Mouse (Mus musculus): Measurements from ENCODE around the gene Nr2f1. TPM values are rescaled to one million over a fixed set of nuclear protein-coding genes. Genes with fewer than 3 reads are reported as not detected.

The Nr2f1 gene
- total RNA-seq, 2 experiments from 2014 or later = 133 to 142 TPM

DNA sequence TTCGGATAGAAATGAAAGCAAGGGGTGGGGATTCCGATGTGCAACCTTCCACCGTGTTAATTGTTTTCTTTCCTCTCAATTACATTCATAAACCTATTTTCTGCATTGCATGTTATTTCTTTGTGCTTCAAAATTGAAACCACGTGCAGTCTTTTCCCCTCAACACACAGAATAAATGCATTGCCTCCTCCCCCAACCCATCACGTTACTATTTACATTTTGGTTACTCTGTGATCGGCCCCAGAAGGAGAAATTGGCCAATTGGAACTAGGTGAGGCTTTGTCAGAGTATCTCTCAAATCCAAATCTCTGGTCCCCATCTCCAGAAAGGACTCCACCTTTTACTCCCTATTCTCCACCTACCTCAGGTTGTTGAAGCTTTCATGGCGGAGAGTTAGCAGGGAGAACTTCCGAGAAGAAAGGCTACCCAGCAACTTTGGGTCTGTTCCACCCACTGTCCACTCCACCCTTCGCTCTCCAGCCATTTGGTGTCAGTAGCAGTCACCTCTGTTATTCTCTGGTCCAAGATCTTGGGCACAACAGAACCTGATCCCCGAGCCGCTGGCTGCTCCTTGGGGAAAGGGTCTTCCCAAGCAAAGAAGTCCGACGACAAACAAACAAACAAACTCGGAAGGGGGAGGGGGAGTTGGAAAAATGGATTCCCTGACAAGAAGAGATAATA, 14.6 kb downstream of the Nr2f1 start:
- intact Hi-C loops (cut with DNase I) = loop anchor here (5.0 to 10.0 kb wide), 2 partner anchors 1050 to 1138 kb away; partner anchors contain the start of genes 2210408I21Rik and Slf1
- DNase-seq (ENCODE audit: low spot score in 2 of 2) = no peak

DNA sequence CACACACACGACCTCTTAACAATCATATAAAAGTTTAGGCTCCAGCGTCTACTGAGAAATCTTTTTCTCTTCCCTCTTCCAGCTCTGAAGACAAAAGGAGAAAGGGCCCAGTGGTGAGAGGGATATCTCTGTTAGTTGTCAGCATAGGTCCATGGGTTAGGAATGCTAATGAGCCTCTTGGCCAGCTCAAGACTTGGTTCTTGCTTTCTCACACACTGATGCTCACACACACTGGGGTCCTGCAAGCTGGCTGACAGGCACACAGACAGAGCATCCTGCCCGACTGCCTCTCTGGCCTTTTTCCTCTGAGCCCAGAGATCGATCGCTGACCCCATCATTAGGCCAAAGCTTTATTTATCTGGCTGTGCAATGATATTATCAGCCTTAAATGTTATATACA, 15.6 kb downstream of the Nr2f1 start:
- intact Hi-C loops (cut with DNase I) = loop anchor here (5.0 to 10.0 kb wide), 2 partner anchors 1049 to 1137 kb away; partner anchors contain the start of genes 2210408I21Rik and Slf1
- no peak for DNase-seq (ENCODE audit: low spot score in 2 of 2)

DNA sequence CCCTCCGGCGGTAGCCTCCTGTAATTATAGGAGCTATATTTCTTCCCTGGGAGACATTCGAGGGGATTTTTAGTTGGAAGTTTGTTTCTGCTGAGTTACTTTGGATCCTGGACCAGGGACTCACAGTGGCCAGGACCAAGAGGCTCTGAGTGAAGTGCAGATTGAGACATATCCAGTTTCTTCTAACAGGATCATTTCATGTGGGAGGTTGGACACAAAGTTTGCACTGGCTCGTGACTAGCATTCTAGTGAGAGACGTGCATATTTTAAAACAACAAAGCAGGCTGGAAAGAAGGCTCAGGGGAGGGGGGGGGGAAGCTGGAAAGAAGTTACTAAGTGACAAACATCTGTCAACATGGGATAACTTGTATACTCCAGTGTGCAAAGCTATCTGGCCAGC, 16.6 kb downstream of the Nr2f1 start:
- DNase-seq (ENCODE audit: low spot score in 2 of 2) = no peak
- intact Hi-C loops (cut with DNase I) = loop anchor here (5.0 to 10.0 kb wide), 2 partner anchors 1048 to 1136 kb away; partner anchors contain the start of genes 2210408I21Rik and Slf1

DNA sequence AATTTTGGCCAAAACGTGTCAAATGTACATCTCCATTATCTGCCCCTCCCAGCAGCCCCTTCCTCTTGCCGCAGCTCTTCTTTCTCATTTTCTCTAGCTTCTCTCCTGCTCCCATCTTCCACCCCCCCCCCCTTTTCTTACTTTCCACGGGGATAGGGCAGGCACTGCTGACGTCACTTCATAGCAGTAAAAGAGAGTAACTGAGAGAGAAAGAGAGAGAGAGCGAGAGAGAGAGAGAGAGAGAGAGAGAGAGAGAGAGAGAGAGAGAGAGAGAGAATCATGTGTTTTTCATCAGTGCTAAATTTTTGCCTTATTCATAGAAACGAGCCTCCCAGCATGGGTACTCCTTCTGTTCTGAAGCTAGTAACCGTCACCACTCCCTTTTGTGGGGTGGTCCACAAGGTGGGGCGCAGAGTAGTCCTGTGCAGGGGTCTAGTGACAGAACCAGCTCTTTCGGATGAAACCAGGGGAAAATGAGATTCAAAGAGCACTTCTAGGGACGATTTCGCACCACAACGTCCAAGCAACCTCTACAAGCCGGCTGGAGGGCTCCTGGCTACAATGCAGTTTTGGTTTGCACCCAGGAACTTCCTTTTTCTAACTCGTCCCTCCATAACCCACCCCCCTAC, 17.5 kb downstream of the Nr2f1 start:
- DNase-seq (ENCODE audit: low spot score in 2 of 2) = no peak
- intact Hi-C loops (cut with DNase I) = loop anchor here (5.0 to 10.0 kb wide), 2 partner anchors 1047 to 1135 kb away; partner anchors contain the start of genes 2210408I21Rik and Slf1

DNA sequence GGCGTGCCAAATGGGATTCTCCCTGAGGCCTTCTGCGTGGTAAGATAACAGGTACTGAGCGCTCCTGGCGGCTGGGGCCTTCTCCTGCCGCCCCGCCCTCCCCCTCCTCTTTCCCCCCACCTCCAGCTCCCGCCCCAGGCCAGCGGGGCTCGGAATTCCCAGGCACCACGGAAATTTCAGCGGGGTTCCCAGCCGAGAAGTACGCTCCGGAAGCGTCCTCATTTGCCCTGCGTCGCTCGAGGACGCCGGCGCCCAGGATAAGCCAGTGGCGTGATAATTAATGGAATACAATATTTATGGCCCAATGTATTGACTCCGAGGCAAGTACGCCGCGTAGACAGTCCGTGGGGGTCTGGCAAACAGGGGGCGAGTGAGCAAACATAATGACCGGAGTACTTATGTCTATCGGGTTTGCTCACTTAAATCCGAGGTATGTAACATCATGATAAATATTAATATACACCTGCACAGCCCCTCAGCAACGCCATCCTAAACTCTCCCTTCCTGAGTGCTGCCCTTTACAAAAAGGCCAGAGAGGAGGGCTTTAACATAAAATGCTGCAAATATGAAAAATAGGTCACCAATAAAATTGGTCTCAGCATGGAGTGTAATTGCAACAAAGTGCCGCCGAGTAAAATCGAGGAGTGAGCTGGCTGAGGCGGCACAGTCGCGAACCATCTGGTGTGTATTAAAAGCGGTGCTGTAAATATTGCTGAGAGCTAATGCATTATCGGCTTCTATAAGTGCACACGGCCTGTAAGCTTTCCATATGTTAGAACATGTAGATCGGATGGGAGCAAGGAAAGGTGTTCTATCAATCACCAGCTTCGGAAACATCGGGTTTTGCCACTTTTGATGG, 18.3 kb downstream of the Nr2f1 start:
- intact Hi-C loops (cut with DNase I) = loop anchor here (5.0 to 10.0 kb wide), 2 partner anchors 1046 to 1134 kb away; partner anchors contain the start of genes 2210408I21Rik and Slf1
- DNase-seq (ENCODE audit: low spot score in 2 of 2) = no peak

DNA sequence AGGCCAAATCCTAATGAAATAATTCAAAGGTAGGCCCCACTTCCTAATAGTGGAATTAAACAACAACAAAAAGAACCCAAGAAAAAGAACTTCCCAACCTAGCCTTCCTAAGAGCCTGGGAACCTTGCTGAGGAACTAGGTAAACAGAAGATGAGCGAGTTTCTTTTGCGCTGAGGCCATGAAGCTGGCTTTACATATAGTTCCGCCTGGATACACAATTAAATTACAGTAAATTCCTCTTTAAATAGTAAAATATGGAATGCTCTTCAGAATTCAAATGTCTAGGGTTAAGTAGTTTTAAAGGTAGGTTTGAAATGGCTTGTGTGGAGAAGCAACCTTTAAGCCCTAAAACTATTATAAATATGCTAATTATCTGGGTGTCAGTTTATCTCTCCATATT, 19.3 kb downstream of the Nr2f1 start:
- no peak for DNase-seq (ENCODE audit: low spot score in 2 of 2)
- intact Hi-C loops (cut with DNase I) = loop anchor here (5.0 to 10.0 kb wide), 2 partner anchors 1045 to 1133 kb away; partner anchors contain the start of genes 2210408I21Rik and Slf1

DNA sequence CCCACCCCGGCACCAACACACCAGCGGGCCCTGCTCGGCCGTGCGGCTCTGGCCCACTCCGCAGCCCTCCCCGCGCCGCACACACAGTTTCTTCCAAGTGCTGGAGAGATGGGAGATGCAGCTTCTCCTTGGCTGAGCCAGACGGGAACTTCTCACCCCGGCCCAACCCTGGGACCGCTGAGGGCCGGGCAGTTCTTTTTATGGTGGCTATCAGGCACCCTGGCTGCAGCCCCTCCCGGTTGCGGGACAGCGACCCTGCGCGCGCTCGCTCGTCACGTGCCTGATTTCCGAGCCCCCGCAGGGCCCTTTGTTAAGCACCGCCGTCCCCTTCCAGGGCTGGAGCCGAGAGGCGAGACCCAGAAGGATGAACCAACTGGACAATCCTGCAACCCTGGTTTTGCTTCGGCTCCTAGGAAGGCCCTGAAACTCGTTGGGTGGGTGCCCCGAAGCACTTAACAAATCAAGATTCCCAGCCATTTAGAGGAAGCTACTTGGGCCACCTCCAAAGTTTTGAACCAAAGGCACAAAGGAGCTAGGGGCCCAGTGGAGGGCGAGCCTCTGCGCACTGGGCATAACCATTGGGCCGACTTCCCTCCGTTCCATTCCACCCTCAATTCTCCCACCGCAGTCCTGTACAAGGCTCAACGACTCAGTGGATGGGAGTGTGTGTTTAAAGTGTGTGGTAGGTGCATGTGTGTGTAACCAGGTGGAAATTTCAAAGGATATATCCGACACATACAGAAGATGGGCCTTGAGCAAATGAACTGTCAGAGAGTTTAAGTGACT, 20.1 kb downstream of the Nr2f1 start:
- no peak for DNase-seq (ENCODE audit: low spot score in 2 of 2)
- intact Hi-C loops (cut with DNase I) = loop anchor here (5.0 to 10.0 kb wide), 5 partner anchors 287 to 1215 kb away; partner anchors contain the start of genes 2210408I21Rik and Slf1

DNA sequence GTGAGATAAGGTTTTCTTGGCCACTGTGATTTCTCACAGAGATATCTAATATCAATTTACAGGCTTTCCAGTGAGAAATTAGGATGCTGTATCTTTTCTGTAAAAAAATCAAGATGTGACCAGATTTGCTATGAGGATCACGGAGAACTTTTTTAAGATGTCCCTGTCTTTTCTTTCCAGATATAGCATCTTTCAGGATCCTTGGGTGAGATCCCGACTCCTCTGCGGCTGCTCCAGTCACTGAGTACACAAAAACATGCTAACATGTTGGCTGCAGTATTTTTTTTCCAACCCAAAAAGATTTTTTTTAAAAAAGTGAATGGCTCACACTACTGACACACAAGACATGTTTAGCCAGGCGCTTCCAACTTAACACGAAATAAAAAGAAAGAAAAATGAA, 20.8 kb downstream of the Nr2f1 start:
- intact Hi-C loops (cut with DNase I) = loop anchor here (5.0 to 10.0 kb wide), 3 partner anchors 286 to 1214 kb away; no protein-coding TSS in a partner anchor
- DNase-seq (ENCODE audit: low spot score in 2 of 2) = no peak

DNA sequence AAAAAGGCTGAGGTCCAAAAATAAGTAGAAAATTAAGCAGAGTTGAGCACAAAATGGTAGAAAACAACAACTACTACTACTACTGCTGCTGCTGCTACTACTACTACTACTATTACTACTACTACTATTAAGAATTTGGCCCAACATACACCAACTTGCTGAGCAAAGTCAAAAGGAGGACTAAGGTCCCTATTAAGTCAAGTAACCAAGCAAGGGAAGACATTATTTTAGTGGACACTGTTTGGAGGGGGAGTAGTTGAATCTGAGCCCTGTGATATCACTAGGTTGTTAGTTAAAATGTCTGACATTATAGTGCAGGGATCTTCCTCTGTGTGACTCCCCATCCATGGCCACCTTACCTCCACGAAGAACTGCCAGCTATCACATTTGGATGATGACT, 21.5 kb downstream of the Nr2f1 start:
- DNase-seq (ENCODE audit: low spot score in 2 of 2) = no peak
- intact Hi-C loops (cut with DNase I) = loop anchor here (5.0 to 10.0 kb wide), 3 partner anchors 286 to 1213 kb away; no protein-coding TSS in a partner anchor

DNA sequence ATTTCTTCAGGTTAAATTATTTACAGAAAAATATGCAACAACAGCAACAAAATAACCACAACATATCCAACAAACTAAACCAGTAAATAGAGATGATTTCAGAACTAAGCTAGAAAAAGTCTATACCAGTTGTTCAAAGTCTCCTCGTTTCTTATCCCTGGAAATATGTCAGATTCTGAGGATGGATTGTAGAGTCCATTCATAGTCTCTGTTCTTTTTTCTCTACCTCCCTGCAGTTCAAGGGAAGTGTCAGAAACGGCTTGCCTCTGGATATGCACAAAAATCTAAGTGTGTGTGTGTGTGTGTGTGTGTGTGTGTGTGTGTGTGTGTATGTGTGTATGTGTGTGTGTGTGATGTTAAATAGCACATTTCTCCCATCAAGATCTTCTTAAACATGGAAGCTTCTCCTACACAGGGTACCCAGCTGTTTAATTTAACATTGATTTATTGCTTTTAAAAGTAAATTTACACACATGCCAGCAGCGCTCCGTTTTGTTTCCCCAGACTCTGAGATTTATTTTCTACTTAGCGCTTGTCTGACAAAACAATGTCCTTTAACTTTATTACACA, 22.1 kb downstream of the Nr2f1 start:
- intact Hi-C loops (cut with DNase I) = loop anchor here (5.0 to 10.0 kb wide), 3 partner anchors 285 to 1213 kb away; no protein-coding TSS in a partner anchor
- no peak for DNase-seq (ENCODE audit: low spot score in 2 of 2)

DNA sequence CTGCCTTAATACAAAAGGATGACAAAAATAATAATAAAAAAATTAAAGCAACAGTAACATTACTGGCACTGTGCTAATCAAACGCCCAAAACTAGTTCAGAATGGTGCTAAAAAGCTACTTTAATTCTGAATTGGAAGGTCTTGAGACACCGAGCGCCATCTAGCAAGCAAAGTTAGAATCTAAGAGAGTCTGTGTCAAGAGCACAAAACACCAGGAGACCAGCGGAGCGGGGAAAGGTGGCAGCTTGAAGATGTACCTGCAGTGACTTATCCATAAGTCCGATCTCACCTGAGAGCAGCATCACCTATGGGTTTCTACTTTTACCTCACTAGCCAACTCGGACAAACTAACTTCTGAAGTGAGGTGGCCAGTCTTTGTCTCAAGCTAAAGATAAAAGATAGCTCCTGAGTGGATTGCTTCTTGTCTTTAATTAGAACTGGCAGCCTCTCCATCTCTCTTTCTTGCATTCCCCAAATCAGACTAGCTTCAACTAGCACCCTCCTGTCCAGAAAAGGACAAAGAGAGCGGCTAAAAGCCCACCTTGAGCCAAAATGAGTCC, 23.7 kb downstream of the Nr2f1 start:
- intact Hi-C loops (cut with DNase I) = loop anchor here (5.0 to 10.0 kb wide), 3 partner anchors 284 to 1211 kb away; no protein-coding TSS in a partner anchor
- DNase-seq (ENCODE audit: low spot score in 2 of 2) = peak; percentile 68 to 76

DNA sequence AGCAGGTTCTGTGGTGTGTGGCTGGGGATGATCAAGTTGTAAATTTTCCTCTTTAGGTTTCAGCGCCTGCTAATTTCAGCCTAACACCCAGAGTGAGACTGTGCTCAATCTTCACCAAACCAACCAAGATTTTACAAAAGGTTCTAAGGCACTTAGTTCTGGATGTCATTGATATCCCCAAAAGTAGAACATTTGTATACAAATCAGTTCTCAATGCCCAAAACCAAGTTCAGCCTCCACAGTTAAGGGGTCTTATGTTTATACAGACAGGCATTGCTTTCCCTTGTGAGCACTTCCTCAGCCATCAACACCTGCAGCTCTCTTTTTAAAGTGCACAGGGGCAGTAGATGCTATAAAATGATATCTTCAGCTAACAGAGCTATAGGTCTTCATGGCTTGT, 24.7 kb downstream of the Nr2f1 start:
- intact Hi-C loops (cut with DNase I) = loop anchor here (5.0 to 10.0 kb wide), 4 partner anchors 193 to 1210 kb away; no protein-coding TSS in a partner anchor
- no peak for DNase-seq (ENCODE audit: low spot score in 2 of 2)

DNA sequence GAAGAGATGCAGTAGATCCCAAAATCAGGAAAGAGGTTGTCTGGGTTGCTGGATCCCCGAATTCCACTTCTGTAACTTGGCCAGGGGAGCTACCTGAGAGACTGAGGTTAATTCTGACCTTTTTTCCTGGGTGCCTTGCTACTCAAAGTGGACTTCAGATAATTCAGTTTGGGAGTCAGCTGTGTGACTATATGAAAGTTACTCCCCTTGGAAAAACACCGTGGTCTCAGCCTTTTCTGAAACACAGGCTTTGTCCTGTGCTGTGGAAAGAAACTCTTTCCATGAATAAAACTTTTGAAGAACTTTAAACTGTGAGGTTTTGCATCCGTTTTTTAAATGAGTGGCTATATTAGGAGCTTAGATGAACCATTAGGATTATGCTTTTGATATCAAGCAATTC, 25.4 kb downstream of the Nr2f1 start:
- intact Hi-C loops (cut with DNase I) = loop anchor here (5.0 to 10.0 kb wide), 3 partner anchors 192 to 1209 kb away; no protein-coding TSS in a partner anchor
- DNase-seq (ENCODE audit: low spot score in 2 of 2) = no peak

DNA sequence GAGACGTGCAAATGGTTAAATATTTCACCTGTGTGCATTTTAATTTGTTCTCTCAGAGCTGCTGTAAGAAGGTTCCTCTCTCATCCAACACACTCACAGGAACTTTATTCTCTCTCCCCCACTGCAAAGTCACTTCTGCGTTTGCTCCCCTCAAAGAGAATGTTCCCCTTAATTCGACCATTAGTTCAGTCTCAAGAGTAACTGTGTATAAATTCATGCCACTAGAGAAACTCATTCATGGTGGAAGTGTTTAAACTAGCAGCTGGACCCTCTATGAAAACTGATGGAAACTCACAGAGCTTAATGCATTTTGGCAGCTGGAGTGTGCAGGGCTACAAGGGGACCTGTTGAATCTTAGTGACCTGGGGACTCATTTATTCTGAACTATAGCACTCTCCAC, 26.7 kb downstream of the Nr2f1 start:
- no peak for DNase-seq (ENCODE audit: low spot score in 2 of 2)
- intact Hi-C loops (cut with DNase I) = loop anchor here (5.0 to 10.0 kb wide), 3 partner anchors 191 to 1208 kb away; no protein-coding TSS in a partner anchor

DNA sequence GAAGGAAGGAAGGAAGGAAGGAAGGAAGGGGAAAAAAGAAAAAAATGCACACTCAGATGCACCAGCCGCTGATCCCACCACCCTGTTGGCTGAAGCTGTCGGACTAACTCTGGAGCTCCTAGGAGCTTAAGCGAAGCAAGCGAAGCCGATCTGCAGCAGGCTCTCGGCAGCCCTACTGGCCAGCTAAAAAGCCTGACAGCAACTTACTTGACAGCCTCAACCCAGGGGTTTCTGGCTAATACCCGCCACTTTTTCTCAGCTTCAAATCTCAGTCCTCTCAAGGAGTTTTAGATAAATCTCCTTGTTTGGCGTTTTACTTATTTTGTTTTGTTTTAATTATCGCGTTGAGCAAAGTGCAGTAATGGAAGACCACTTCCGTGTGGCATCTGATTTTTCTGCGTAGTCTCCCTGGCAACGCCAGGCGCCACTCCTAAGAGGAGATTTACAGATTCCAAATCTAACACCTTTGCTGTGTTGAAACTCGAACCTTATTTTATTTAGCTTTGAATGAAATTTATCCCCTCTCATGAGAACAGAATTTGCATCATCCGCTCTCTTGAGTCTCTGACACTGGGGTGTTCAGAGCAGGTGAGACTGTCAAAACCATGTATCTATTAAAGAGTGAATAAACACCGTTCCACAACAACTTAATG, 27.4 kb downstream of the Nr2f1 start:
- DNase-seq (ENCODE audit: low spot score in 2 of 2) = no peak

DNA sequence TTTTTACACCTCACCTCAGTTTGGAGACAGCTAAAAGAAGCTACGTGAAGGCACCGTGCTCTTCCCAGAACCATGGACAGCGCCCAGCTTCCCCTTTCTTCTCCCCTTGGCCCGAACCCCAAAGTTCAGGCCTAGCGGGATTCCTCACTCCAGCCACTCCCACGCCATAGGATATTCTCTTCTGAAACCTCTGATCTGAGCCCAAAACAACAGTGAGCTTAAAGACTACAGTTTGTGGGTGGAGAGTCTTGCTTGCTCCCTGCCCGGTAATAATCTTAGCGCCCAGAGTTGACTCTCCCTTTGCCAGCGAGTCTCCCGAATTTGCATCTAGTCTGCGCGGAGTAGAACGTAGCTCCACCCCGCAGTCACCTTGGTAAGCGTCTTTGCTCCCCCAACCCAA, 28.2 kb downstream of the Nr2f1 start:
- intact Hi-C loops (cut with DNase I) = loop anchor here (5.0 to 10.0 kb wide), 3 partner anchors 189 to 1207 kb away; no protein-coding TSS in a partner anchor
- no peak for DNase-seq (ENCODE audit: low spot score in 2 of 2)

More for the DNA sequence above, 27.4 kb downstream of the Nr2f1 start:
- intact Hi-C loops (cut with DNase I) = loop anchor here (5.0 to 10.0 kb wide), 3 partner anchors 190 to 1207 kb away; no protein-coding TSS in a partner anchor

DNA sequence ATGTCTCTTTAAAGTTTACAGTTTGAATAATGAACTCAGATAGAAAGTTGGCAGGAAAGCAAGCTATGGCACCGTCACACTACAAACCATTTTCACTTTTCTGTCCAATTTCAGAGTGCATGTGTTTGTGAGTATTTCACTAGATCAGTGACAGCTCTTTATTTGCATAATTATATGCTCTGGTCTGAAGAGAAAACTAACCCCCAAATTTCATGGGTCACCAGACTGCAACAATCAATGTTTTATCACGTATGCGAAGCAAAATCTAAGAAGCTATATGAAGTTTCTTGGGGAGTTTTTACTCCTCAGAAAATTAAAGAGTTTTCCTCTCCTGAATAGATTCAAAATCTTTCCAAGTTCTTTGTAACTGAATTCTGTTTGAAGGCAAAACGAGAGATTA, 31.4 kb downstream of the Nr2f1 start:
- DNase-seq (ENCODE audit: low spot score in 2 of 2) = no peak
- intact Hi-C loops (cut with DNase I) = no loop called here

Data from left cerebral cortex, postnatal 14 days (tissue).